Mouse (Mus musculus) ES-Bruce4 (cell line): Measurements from ENCODE around the gene Prok2. TPM values are rescaled to one million over a fixed set of nuclear protein-coding genes. Genes with fewer than 3 reads are reported as not detected.

Experiments
- H3K27ac ChIP-seq: 2 replicates; pipeline ENCODE4 v1.5.1; 2012; ENCODE audit warnings: low read length, inconsistent platforms; ENCODE audit not compliant: insufficient read depth
- H3K27me3 ChIP-seq: 2 replicates; pipeline ENCODE4 v1.6.1; 2012; ENCODE audit warnings: mild to moderate bottlenecking, low read length, inconsistent platforms; ENCODE audit not compliant: control insufficient read depth, poor library complexity, insufficient read depth, severe bottlenecking
- H3K36me3 ChIP-seq: 2 replicates; pipeline ENCODE4 v1.6.1; 2012; ENCODE audit warnings: inconsistent platforms, mild to moderate bottlenecking, low read length, moderate library complexity; ENCODE audit not compliant: control insufficient read depth, poor library complexity, insufficient read depth, severe bottlenecking
- H3K4me1 ChIP-seq: one replicate; pipeline ENCODE4 v1.8.1; 2011; ENCODE audit warnings: low read length; ENCODE audit not compliant: control insufficient read depth, insufficient read depth
- H3K4me3 ChIP-seq: 2 replicates; pipeline ENCODE4 v1.5.1; 2011; ENCODE audit warnings: low read depth, mild to moderate bottlenecking, low read length
- H3K9ac ChIP-seq: 2 replicates; pipeline ENCODE4 v1.6.1; 2012; ENCODE audit warnings: low read depth, mild to moderate bottlenecking, inconsistent platforms; ENCODE audit not compliant: poor library complexity, severe bottlenecking
- H3K9me3 ChIP-seq: replicated peaks from 2 replicates; pipeline ENCODE4 v1.6.1; 2012; ENCODE audit warnings: mild to moderate bottlenecking, low read length, inconsistent platforms; ENCODE audit not compliant: control insufficient read depth, poor library complexity, insufficient read depth, severe bottlenecking
- CTCF ChIP-seq: IDR thresholded peaks from one replicate; pipeline ENCODE4 v1.8.1; 2011; ENCODE audit warnings: low read depth, low read length
- EP300 ChIP-seq: IDR thresholded peaks from 2 replicates; pipeline ENCODE4 v1.6.1; 2011; ENCODE audit warnings: low read depth, low read length; ENCODE audit not compliant: insufficient read depth
- POLR2A ChIP-seq: IDR thresholded peaks from one replicate; pipeline ENCODE4 v1.8.1; 2011; ENCODE audit warnings: low read length; ENCODE audit not compliant: insufficient read depth
- polyA plus RNA-seq: library from polyadenylated mRNA; stranded (reverse); fragments of >200 nt; gene quantifications from 2 replicates; pipeline ENCODE4 v1.2.4, GENCODE M21; 2011; ENCODE audit warnings: low read depth; ENCODE audit not compliant: missing spikeins, insufficient read depth, insufficient read length

Gene Prok2
- polyA plus RNA-seq, 1 experiment = not detected

DNA sequence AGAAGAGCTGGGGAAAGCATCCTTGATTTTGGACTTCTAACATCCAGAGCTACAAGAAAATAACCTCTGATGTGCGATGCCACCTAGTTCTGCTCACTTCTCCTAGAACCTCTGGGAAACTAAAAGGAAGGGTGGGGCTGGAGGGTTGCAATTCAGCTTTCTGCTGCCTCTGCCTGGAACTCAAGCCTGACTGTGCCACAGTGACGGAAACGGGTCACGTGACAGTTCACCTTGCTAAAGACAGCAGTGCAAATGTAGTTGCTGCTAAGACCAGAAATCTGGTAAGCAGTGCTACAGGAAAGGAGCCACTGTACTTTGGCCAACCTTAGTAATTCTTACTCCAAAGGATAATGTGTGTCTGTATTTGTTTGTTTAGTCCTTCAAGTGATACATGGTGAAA is 3.7 kb upstream of the Prok2 start:
- H3K9me3 ChIP-seq = no peaks in the 10 kb centered on the region
- no peaks in the 10 kb centered on the region for H3K4me1 ChIP-seq
- no peak overlapping the region for H3K27ac ChIP-seq
- peaks cover 4% of the 10 kb centered on the region; the same call in 1 of the 2 replicates for H3K27me3 ChIP-seq
- no peak overlapping the region for H3K4me3 ChIP-seq
- TF ChIP-seq POLR2A (no peak), CTCF (no peak), EP300 (no peak)
- H3K36me3 ChIP-seq = no peaks in the 10 kb centered on the region
- H3K9ac ChIP-seq = no peak overlapping the region

DNA sequence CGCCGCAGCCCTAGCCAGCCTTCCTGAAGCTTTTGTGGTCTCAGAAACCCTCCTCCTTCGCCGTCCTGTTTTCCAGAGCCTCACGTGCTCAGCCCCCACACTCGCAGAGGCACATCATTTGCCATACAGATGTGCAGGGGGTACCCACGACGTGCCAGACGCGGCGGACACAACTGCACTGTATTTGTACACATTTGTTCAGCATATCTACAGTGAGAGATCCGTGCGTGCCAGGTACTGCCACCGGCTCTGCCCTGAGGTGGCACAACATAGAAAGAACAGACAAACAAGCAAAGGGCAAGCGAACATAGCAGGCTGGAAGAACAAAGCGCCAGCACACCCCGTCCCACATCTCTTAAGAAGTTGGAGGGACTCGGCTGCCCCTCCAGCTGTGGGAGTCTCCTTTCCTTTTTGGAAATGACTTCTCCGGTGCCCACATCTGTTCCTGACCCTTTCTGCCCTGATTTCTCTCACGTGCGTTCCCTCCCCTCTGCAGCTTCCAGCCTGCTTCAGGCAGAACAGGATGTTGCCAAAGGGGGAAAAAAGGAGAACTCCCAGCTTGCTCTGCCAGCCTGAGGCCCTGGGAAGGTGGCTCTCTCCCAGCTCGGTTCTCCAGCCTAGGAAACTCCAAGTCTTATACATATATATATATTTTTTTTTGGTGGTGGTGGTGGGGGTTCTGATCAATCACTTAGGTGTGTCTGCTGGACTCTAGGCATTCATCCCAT is 548 bp upstream of the Prok2 start:
- H3K9me3 ChIP-seq = no peaks in the 10 kb centered on the region
- TF ChIP-seq EP300 (no peak), POLR2A (no peak), CTCF (no peak)
- H3K4me3 ChIP-seq = peak overlapping the region; percentile 81
- H3K4me1 ChIP-seq = no peaks in the 10 kb centered on the region
- H3K9ac ChIP-seq = peak overlapping the region; percentile 49
- H3K27me3 ChIP-seq = peaks cover 4% of the 10 kb centered on the region; the same call in 1 of the 2 replicates
- no peaks in the 10 kb centered on the region for H3K36me3 ChIP-seq
- H3K27ac ChIP-seq = no peak overlapping the region

DNA sequence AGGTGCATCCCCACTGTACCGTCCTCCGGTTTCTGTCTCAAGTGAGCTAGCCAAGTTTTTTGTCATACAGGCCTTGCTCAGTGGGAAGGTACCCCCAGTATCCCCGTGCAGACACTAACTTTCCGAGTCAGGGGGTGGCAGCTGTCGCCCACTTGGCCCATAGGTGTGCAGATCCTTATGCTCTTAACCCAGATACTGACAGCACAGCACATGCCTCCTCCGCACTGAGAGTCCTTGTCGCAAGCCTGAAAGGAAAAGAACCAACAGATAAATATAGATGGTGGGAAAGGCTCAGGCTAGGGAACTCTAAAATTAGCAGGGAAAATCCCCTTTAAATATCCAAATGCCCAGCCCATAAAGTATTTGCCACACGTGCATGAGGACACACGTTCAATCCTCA is 3.8 kb downstream of the Prok2 start:
- Histone ChIP-seq H3K27ac (no peak overlapping the region), H3K9me3 (no peaks in the 10 kb centered on the region), H3K36me3 (no peaks in the 10 kb centered on the region), H3K4me1 (no peaks in the 10 kb centered on the region), H3K9ac (no peak overlapping the region), H3K27me3 (0 out of 2 replicates have a peak, but pooled peaks cover 4% of the 10 kb centered on the region), H3K4me3 (no peak overlapping the region)
- TF ChIP-seq POLR2A = no peak
- no peak for TF ChIP-seq EP300
- TF ChIP-seq CTCF = no peak

DNA sequence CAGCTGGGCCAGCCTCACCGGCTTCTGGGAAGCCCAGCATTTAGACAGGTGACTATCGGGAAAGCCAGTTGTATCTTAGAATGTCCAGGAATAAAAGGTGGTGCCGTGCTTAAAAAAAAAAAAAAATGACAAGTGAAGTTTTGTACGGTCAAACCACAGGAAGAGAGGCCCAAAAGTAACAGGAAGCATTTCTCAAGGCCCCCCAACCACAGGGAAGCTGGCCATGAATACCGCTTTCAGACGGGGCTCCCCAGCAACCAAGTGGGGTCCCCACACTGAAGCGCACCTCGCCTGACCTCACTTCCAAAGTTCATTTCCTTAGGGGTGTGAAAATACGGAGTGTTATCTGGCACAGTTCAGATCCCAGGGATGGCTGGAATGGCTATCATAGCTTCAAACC is 5.2 kb downstream of the Prok2 start:
- no peak overlapping the region for H3K9ac ChIP-seq
- no peak overlapping the region for H3K4me3 ChIP-seq
- H3K27me3 ChIP-seq = 0 out of 2 replicates have a peak, but pooled peaks cover 4% of the 10 kb centered on the region
- no peak overlapping the region for H3K27ac ChIP-seq
- TF ChIP-seq EP300 = no peak
- TF ChIP-seq CTCF = no peak
- no peak for TF ChIP-seq POLR2A
- no peaks in the 10 kb centered on the region for H3K9me3 ChIP-seq
- H3K4me1 ChIP-seq = no peaks in the 10 kb centered on the region
- no peaks in the 10 kb centered on the region for H3K36me3 ChIP-seq

DNA sequence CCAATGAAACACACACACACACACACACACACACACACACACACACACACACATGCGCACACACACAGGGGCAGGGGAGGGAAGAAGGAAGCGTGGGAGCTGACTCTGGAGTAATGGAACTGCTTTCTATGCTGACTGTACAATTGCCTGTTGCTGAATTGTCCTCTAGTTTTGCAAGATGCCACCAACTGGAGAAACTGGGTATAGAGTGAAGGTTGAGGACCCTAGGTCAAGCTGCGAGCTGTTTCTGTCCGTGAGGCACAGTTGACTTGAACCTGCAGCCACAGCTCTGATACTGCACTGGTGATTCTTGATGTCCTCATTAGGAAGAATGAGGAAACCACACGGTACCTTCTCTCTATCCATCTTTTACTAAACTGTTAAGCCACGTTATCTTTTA is 10.3 kb downstream of the Prok2 start:
- TF ChIP-seq EP300 = no peak
- TF ChIP-seq POLR2A = no peak
- TF ChIP-seq CTCF = no peak
- H3K4me3 ChIP-seq = no peak overlapping the region
- H3K9me3 ChIP-seq = no peaks in the 10 kb centered on the region
- H3K27ac ChIP-seq = no peak overlapping the region
- H3K4me1 ChIP-seq = no peaks in the 10 kb centered on the region
- H3K36me3 ChIP-seq = no peaks in the 10 kb centered on the region
- no peak overlapping the region for H3K9ac ChIP-seq
- no peaks in the 10 kb centered on the region for H3K27me3 ChIP-seq

DNA sequence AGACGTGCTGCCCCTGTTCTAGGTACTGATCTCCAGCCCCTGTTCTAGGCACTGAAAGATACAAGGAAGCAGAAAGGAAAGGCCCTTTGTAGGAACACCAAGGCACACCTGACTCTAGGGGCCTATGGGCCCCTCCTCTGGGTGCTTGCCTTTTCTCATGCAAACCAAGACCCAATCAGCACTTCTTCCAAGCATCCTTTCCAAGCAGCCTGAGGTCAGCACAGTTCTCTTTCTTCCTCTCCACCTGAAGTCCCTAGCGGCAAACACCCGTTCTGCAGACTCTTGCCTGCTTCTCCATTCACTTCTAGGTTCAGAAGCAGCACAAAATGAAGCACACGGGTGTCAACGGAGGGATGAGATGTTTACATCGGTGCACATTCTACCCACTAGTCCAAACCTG is 11.0 kb downstream of the Prok2 start:
- Histone ChIP-seq H3K27me3 (no peaks in the 10 kb centered on the region), H3K4me1 (no peaks in the 10 kb centered on the region), H3K27ac (no peak overlapping the region), H3K4me3 (no peak overlapping the region), H3K9ac (no peak overlapping the region), H3K9me3 (no peaks in the 10 kb centered on the region), H3K36me3 (no peaks in the 10 kb centered on the region)
- TF ChIP-seq CTCF (no peak), EP300 (no peak), POLR2A (no peak)
